Mouse (Mus musculus) embryonic fibroblast, embryonic 13.5 days (primary cell): Measurements from ENCODE around the gene Wsb2.

Source experiments
- CTCF ChIP-seq: IDR thresholded peaks from 2 replicates; pipeline ENCODE4 v1.5.1; 2011; ENCODE audit warnings: mild to moderate bottlenecking, control low read depth, low read length, moderate library complexity, borderline replicate concordance; ENCODE audit not compliant: insufficient read depth
- POLR2A ChIP-seq: IDR thresholded peaks from 2 replicates; pipeline ENCODE4 v1.6.1; 2011; ENCODE audit warnings: low read depth, mild to moderate bottlenecking, control low read depth, low read length, moderate library complexity

DNA sequence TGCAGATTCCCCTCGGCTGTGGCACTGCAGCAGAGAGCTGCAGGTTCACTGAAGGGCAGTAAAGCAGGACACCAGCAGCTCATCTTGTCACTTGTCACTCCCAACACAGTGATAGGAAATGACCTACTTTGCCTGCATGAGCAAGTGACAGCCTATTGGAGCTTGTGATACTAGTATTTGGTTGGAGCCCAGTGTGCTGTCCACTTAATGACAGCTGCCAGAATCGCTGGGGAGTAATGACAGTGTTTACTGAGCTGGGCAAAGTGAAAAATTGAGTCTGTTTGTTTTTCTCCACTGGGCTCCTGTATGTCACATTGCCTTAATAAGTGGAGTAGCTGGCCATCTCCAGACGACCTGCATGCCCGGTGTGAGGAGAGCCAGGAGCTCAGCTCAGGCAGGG lies 23.1 kb downstream of the Wsb2 start:
- no peak for TF ChIP-seq POLR2A
- TF ChIP-seq CTCF, result no peak
